Mouse (Mus musculus): Measurements from ENCODE around the gene Nudt19. TPM values are rescaled to one million over a fixed set of nuclear protein-coding genes. Genes with fewer than 3 reads are reported as not detected.

The Nudt19 gene
- 43.3 and 45.7 TPM in 2 replicates for polyA plus RNA-seq (2014; fragmentation: Nextera tagmentation; extraction: Ambion mirVana)

DNA sequence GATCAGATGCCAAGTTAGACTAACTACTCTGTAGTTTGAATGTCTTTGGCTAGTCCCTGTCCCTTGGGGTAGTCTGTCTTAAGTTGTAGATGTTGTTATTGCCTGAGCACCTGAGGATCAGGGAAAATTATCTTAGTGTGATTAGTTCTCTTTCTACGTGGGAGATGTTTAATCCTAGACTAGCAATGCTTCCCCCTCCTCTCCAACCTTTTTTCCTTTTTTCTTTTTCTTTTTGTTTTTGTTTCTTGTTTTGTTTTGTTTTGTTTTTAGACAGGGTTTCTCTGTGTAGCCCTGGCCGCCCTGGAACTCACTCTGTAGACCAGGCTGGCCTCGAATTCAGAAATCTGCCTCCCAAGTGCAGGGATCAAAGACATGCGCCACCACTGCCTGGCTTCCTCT, at the start of gene Nudt19:
Gene Nudt19, minus strand, starts transcription at position 100 of the 399 bp plus-strand sequence.
- Histone ChIP-seq H3K27ac (ENCODE audit: low read depth, low read length) (peak within 1 kb of the TSS; percentile 93), H3K27me3 (ENCODE audit: control insufficient read depth, insufficient read depth, low read length) (no peaks in the 10 kb centered on the region), H3K4me1 (replicated peaks; ENCODE audit: control insufficient read depth, insufficient read depth, low read length) (0 out of 2 replicates have a peak, but pooled peaks cover 2% of the 10 kb centered on the region), H3K9ac (ENCODE audit: low read length) (peak within 1 kb of the TSS; percentile 95), H3K4me3 (ENCODE audit: low read depth, low read length) (peak within 1 kb of the TSS; percentile 76), H3K9me3 (ENCODE audit: control insufficient read depth, low read length) (no peaks in the 10 kb centered on the region), H3K36me3 (ENCODE audit: control insufficient read depth, insufficient read depth, low read length) (no peaks in the 10 kb centered on the region), H3K4me2 (ENCODE audit: low read depth, low read length, severe bottlenecking) (peak within 1 kb of the TSS; percentile 92)
- DNase-seq (ENCODE audit: low spot score) (no peak), ATAC-seq (replicated peaks; ENCODE audit: low FRiP score) (no peak)
- 71% methylated on average over 4 of the region's 4 CpGs for WGBS

- Histone ChIP-seq H3K4me2 (ENCODE audit: low read depth, low read length, severe bottlenecking) (no peak overlapping the region), H3K27me3 (ENCODE audit: control insufficient read depth, insufficient read depth, low read length) (no peaks in the 10 kb centered on the region), H3K27ac (ENCODE audit: low read depth, low read length) (no peak overlapping the region), H3K4me1 (replicated peaks; ENCODE audit: control insufficient read depth, insufficient read depth, low read length) (no peaks in the 10 kb centered on the region), H3K4me3 (ENCODE audit: low read depth, low read length) (no peak overlapping the region), H3K9ac (ENCODE audit: low read length) (no peak overlapping the region), H3K36me3 (ENCODE audit: control insufficient read depth, insufficient read depth, low read length) (peaks cover 7% of the 10 kb centered on the region; the same call in 1 of the 2 replicates), H3K9me3 (ENCODE audit: control insufficient read depth, low read length) (no peaks in the 10 kb centered on the region)
- 92% methylated on average over 5 of the region's 5 CpGs for WGBS
- no peak for ATAC-seq (replicated peaks; ENCODE audit: low FRiP score)
- DNase-seq (ENCODE audit: low spot score): no peak
Observed at GRCm38 (mm10) chr7:35602766-35603165, 46.7 kb upstream of the Nudt19 start.

GRCm38 (mm10) chr7:35601106-35601505, 45.0 kb upstream of the Nudt19 start:
- WGBS: 97% methylated on average over 6 of the region's 6 CpGs
- peaks cover 7% of the 10 kb centered on the region; the same call in 1 of the 2 replicates for H3K36me3 ChIP-seq (ENCODE audit: control insufficient read depth, insufficient read depth, low read length)

DNA sequence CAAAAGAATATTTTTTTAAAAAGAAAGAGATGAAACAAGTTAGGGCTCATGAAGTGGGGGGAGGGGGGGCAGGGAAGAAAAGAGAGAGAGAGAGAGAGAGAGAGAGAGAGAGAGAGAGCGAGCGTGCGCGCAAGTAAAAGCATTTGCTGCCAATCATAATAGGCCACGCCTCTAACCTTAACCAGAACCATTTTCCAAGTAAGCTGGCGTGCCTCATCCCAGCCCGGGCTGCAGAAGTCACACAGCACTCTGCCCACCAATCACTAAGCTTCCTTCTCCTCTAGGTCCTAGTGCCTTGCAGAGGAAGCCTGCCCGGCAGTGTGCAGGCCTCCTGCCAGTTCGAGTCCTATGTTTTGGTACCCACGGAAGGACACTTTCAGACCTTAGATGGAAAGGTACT, 43.9 kb upstream of the Nudt19 start:
- Histone ChIP-seq H3K27me3 (ENCODE audit: control insufficient read depth, insufficient read depth, low read length) (no peaks in the 10 kb centered on the region), H3K27ac (ENCODE audit: low read depth, low read length) (no peak overlapping the region), H3K9ac (ENCODE audit: low read length) (no peak overlapping the region), H3K4me2 (ENCODE audit: low read depth, low read length, severe bottlenecking) (no peak overlapping the region), H3K4me1 (replicated peaks; ENCODE audit: control insufficient read depth, insufficient read depth, low read length) (no peaks in the 10 kb centered on the region), H3K9me3 (ENCODE audit: control insufficient read depth, low read length) (no peaks in the 10 kb centered on the region), H3K4me3 (ENCODE audit: low read depth, low read length) (no peak overlapping the region), H3K36me3 (ENCODE audit: control insufficient read depth, insufficient read depth, low read length) (peaks cover 7% of the 10 kb centered on the region; the same call in 1 of the 2 replicates)
- ATAC-seq (replicated peaks; ENCODE audit: low FRiP score) (no peak), DNase-seq (ENCODE audit: low spot score) (no peak)
- WGBS: 92% methylated on average over 10 of the region's 10 CpGs

More at GRCm38 (mm10) chr7:35601106-35601505, 45.0 kb upstream of the Nudt19 start:
- no peak overlapping the region for H3K4me2 ChIP-seq (ENCODE audit: low read depth, low read length, severe bottlenecking)
- DNase-seq (ENCODE audit: low spot score) (no peak), ATAC-seq (replicated peaks; ENCODE audit: low FRiP score) (no peak)
- H3K9me3 ChIP-seq (ENCODE audit: control insufficient read depth, low read length): no peaks in the 10 kb centered on the region
- no peaks in the 10 kb centered on the region for H3K4me1 ChIP-seq (replicated peaks; ENCODE audit: control insufficient read depth, insufficient read depth, low read length)
- no peak overlapping the region for H3K27ac ChIP-seq (ENCODE audit: low read depth, low read length)
- no peaks in the 10 kb centered on the region for H3K27me3 ChIP-seq (ENCODE audit: control insufficient read depth, insufficient read depth, low read length)
- no peak overlapping the region for H3K9ac ChIP-seq (ENCODE audit: low read length)
- H3K4me3 ChIP-seq (ENCODE audit: low read depth, low read length): no peak overlapping the region

- no peak overlapping the region for H3K4me2 ChIP-seq (ENCODE audit: low read depth, low read length, severe bottlenecking)
- WGBS: 95% methylated on average over 9 of the region's 9 CpGs
Observed at GRCm38 (mm10) chr7:35599492-35599891, 43.4 kb upstream of the Nudt19 start.

DNA sequence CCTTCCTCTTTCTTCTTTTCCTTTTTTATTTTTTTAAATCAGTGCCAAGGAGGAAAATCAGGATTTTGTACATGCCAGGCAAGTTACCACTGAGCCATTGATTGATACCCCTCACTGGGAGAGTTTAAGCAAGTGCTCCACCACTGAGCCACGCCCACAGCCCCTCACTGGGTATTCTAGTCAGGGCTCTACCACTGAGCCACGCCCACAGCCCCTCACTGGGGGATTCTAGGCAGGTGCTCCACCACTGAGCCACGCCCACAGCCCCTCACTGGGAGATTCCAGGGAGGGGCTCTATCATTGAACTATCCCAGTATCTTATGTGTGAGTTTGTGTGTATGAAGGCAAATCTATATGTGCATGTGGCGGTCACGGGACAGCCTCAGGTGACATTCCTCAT, 38.2 kb upstream of the Nudt19 start:
- DNase-seq (ENCODE audit: low spot score): no peak
- H3K36me3 ChIP-seq (ENCODE audit: control insufficient read depth, insufficient read depth, low read length): no peaks in the 10 kb centered on the region
- 87% methylated on average over 5 of the region's 5 CpGs for WGBS

More at GRCm38 (mm10) chr7:35599492-35599891, 43.4 kb upstream of the Nudt19 start:
- no peaks in the 10 kb centered on the region for H3K4me1 ChIP-seq (replicated peaks; ENCODE audit: control insufficient read depth, insufficient read depth, low read length)
- no peak overlapping the region for H3K4me3 ChIP-seq (ENCODE audit: low read depth, low read length)
- H3K9me3 ChIP-seq (ENCODE audit: control insufficient read depth, low read length): no peaks in the 10 kb centered on the region
- no peak overlapping the region for H3K9ac ChIP-seq (ENCODE audit: low read length)
- no peak for ATAC-seq (replicated peaks; ENCODE audit: low FRiP score)
- H3K36me3 ChIP-seq (ENCODE audit: control insufficient read depth, insufficient read depth, low read length): peaks cover 7% of the 10 kb centered on the region; the same call in 1 of the 2 replicates
- H3K27me3 ChIP-seq (ENCODE audit: control insufficient read depth, insufficient read depth, low read length): no peaks in the 10 kb centered on the region
- DNase-seq (ENCODE audit: low spot score): no peak
- no peak overlapping the region for H3K27ac ChIP-seq (ENCODE audit: low read depth, low read length)

DNA sequence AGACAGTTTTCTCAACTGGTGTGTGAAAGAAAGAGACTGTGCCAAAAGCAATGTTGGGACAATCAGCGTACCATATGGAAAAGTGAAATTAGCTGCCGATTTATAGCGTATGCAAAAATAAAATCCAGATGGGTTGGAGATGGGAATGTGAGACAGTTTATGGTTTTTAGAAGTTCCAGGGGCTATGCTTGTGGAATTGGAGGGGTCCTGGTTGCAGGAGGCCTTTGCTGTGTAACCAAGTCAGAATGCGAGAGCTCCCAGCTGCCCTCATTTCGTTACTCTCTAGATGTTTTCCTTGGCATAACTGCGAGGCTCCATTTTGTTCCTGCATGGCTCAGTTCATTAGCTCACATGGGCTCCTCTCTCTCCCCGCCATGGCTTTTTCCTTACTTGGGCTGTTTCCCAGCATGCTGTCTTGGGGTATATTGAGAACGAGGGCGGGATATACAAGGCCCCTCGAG, 34.7 kb upstream of the Nudt19 start:
- DNase-seq (ENCODE audit: low spot score) (no peak), ATAC-seq (replicated peaks; ENCODE audit: low FRiP score) (no peak)

More for the DNA sequence above, 38.2 kb upstream of the Nudt19 start:
- Histone ChIP-seq H3K9ac (ENCODE audit: low read length) (no peak overlapping the region), H3K4me2 (ENCODE audit: low read depth, low read length, severe bottlenecking) (no peak overlapping the region), H3K4me3 (ENCODE audit: low read depth, low read length) (no peak overlapping the region), H3K9me3 (ENCODE audit: control insufficient read depth, low read length) (no peaks in the 10 kb centered on the region), H3K27me3 (ENCODE audit: control insufficient read depth, insufficient read depth, low read length) (no peaks in the 10 kb centered on the region), H3K27ac (ENCODE audit: low read depth, low read length) (no peak overlapping the region), H3K4me1 (replicated peaks; ENCODE audit: control insufficient read depth, insufficient read depth, low read length) (no peaks in the 10 kb centered on the region)
- no peak for ATAC-seq (replicated peaks; ENCODE audit: low FRiP score)

DNA sequence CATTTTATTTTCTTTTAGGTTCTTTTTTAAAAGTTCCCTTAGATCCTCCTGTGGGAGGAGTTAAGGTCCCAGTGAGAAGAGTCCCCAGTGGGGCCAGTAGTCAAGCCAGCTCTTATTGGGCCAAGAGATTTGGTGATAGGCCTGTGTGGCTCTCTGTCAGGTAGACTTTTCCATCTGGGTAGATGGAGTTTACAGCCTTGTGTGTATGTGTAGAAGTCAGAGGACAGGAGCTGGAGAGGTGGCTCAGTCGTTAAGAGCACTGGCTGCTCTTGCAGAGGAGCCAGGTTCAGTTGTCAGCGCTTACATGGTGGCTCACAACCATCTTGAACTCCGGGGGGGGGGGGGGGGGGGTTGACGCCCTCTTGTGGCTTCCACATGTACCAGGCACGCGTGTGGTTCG, 33.4 kb upstream of the Nudt19 start:
- no peak overlapping the region for H3K4me3 ChIP-seq (ENCODE audit: low read depth, low read length)
- H3K4me1 ChIP-seq (replicated peaks; ENCODE audit: control insufficient read depth, insufficient read depth, low read length): peaks cover 7% of the 10 kb centered on the region; the same call in 1 of the 2 replicates
- peaks cover 8% of the 10 kb centered on the region for H3K27me3 ChIP-seq (ENCODE audit: control insufficient read depth, insufficient read depth, low read length)
- no peaks in the 10 kb centered on the region for H3K9me3 ChIP-seq (ENCODE audit: control insufficient read depth, low read length)
- 82% methylated on average over 7 of the region's 7 CpGs for WGBS
- no peak for ATAC-seq (replicated peaks; ENCODE audit: low FRiP score)
- no peak for DNase-seq (ENCODE audit: low spot score)
- no peaks in the 10 kb centered on the region for H3K36me3 ChIP-seq (ENCODE audit: control insufficient read depth, insufficient read depth, low read length)
- no peak overlapping the region for H3K9ac ChIP-seq (ENCODE audit: low read length)
- no peak overlapping the region for H3K27ac ChIP-seq (ENCODE audit: low read depth, low read length)
- no peak overlapping the region for H3K4me2 ChIP-seq (ENCODE audit: low read depth, low read length, severe bottlenecking)

More for the DNA sequence above, 34.7 kb upstream of the Nudt19 start:
- no peaks in the 10 kb centered on the region for H3K9me3 ChIP-seq (ENCODE audit: control insufficient read depth, low read length)
- 92% methylated on average over 10 of the region's 10 CpGs for WGBS
- H3K9ac ChIP-seq (ENCODE audit: low read length): no peak overlapping the region
- H3K4me3 ChIP-seq (ENCODE audit: low read depth, low read length): no peak overlapping the region
- no peak overlapping the region for H3K4me2 ChIP-seq (ENCODE audit: low read depth, low read length, severe bottlenecking)
- H3K4me1 ChIP-seq (replicated peaks; ENCODE audit: control insufficient read depth, insufficient read depth, low read length): peaks cover 5% of the 10 kb centered on the region; the same call in 1 of the 2 replicates
- H3K27me3 ChIP-seq (ENCODE audit: control insufficient read depth, insufficient read depth, low read length): no peaks in the 10 kb centered on the region
- no peak overlapping the region for H3K27ac ChIP-seq (ENCODE audit: low read depth, low read length)
- H3K36me3 ChIP-seq (ENCODE audit: control insufficient read depth, insufficient read depth, low read length): no peaks in the 10 kb centered on the region
